Mouse (Mus musculus) kidney, embryonic 14.5 days (tissue): Measurements from ENCODE around the gene Rasgrf2. TPM values are rescaled to one million over a fixed set of nuclear protein-coding genes. Genes with fewer than 3 reads are reported as not detected.

ENCODE experiments used
- ATAC-seq: fragments of 200-750 bp; cut with Nextera tagmentation; 2 replicates; pipeline ENCODE4 v1.8.0; 2017; ENCODE audit warnings: moderate number of reproducible peaks, mild to moderate bottlenecking, moderate TSS enrichment, moderate library complexity; ENCODE audit not compliant: low FRiP score, low TSS enrichment
- H3K27ac ChIP-seq: fragments of 300-500 bp; sonication (generic); 2 replicates; pipeline ENCODE4 v1.5.1; 2014; ENCODE audit warnings: low read depth, mild to moderate bottlenecking, low read length, moderate library complexity, mixed read lengths
- H3K27me3 ChIP-seq: fragments of 300-500 bp; sonication (generic); 2 replicates; pipeline ENCODE4 v1.6.1; 2014; ENCODE audit warnings: mild to moderate bottlenecking, low read length; ENCODE audit not compliant: control insufficient read depth, insufficient read depth
- H3K36me3 ChIP-seq: fragments of 300-500 bp; sonication (generic); 2 replicates; pipeline ENCODE4 v1.6.1; 2014; ENCODE audit warnings: low read length, mixed read lengths; ENCODE audit not compliant: control insufficient read depth, insufficient read depth
- H3K4me1 ChIP-seq: fragments of 300-500 bp; sonication (generic); 2 replicates; pipeline ENCODE4 v1.6.1; 2014; ENCODE audit warnings: low read length, mixed read lengths; ENCODE audit not compliant: control insufficient read depth, insufficient read depth
- H3K4me2 ChIP-seq: fragments of 300-500 bp; sonication (generic); replicated peaks from 2 replicates; pipeline ENCODE4 v1.6.1; 2014; ENCODE audit warnings: low read depth, mild to moderate bottlenecking, low read length
- H3K4me3 ChIP-seq: fragments of 300-500 bp; sonication (generic); 2 replicates; pipeline ENCODE4 v1.5.1; 2014; ENCODE audit warnings: mild to moderate bottlenecking, low read length
- H3K9ac ChIP-seq: fragments of 300-500 bp; sonication (generic); 2 replicates; pipeline ENCODE4 v1.6.1; 2014; ENCODE audit warnings: low read depth, mild to moderate bottlenecking, low read length, moderate library complexity
- H3K9me3 ChIP-seq: fragments of 300-500 bp; sonication (generic); 2 replicates; pipeline ENCODE4 v1.6.1; 2016; ENCODE audit warnings: low read length; ENCODE audit not compliant: control insufficient read depth
- WGBS: fragments of 180-500 bp; shearing (Covaris S2); extraction: QIAGEN DNeasy Blood & Tissue Kit; methylation state at CpG from one replicate; pipeline ENCODE4 v1.1.7; 2014; 5-methylcytosine and 5-hydroxymethylcytosine counted together
- polyA plus RNA-seq: library from polyadenylated mRNA; unstranded; fragments of >200 nt; fragmentation: Nextera tagmentation; extraction: Ambion mirVana; gene quantifications from 2 replicates; pipeline ENCODE4 v1.2.1, GENCODE M21; 2014

The Rasgrf2 gene
- polyA plus RNA-seq, 1 experiment from 2014 or later, result 1.5 TPM

GRCm38 (mm10) chr13:91868577-91868976 lies 262.9 kb downstream of the Rasgrf2 start:
- no peak overlapping the region for H3K4me3 ChIP-seq
- no peak overlapping the region for H3K27ac ChIP-seq
- whole genome bisulfite sequencing, result 80% methylated on average over 1 of the region's 1 CpGs
- H3K4me1 ChIP-seq, result no peaks in the 10 kb centered on the region
- H3K36me3 ChIP-seq, result no peaks in the 10 kb centered on the region
- no peak overlapping the region for H3K9ac ChIP-seq
- H3K4me2 ChIP-seq, result no peak overlapping the region
- ATAC-seq, result no peak
- no peaks in the 10 kb centered on the region for H3K9me3 ChIP-seq
- no peaks in the 10 kb centered on the region; the same call in 1 of the 2 replicates for H3K27me3 ChIP-seq

GRCm38 (mm10) chr13:91858835-91859234 lies 272.6 kb downstream of the Rasgrf2 start:
- H3K4me2 ChIP-seq, result no peak overlapping the region
- no peaks in the 10 kb centered on the region for H3K9me3 ChIP-seq
- ATAC-seq, result no peak
- H3K27ac ChIP-seq, result no peak overlapping the region
- 80% methylated on average over 7 of the region's 7 CpGs for WGBS
- no peak overlapping the region for H3K4me3 ChIP-seq
- no peaks in the 10 kb centered on the region for H3K27me3 ChIP-seq
- no peaks in the 10 kb centered on the region for H3K4me1 ChIP-seq
- H3K9ac ChIP-seq, result no peak overlapping the region
- H3K36me3 ChIP-seq, result no peaks in the 10 kb centered on the region

GRCm38 (mm10) chr13:91857427-91857826 lies 274.0 kb downstream of the Rasgrf2 start:
- no peaks in the 10 kb centered on the region for H3K4me1 ChIP-seq
- no peaks in the 10 kb centered on the region for H3K36me3 ChIP-seq
- H3K27me3 ChIP-seq, result no peaks in the 10 kb centered on the region
- H3K4me2 ChIP-seq, result no peak overlapping the region
- H3K9me3 ChIP-seq, result no peaks in the 10 kb centered on the region
- H3K27ac ChIP-seq, result no peak overlapping the region
- no peak for ATAC-seq
- 72% methylated on average over 8 of the region's 8 CpGs for WGBS
- no peak overlapping the region for H3K9ac ChIP-seq
- no peak overlapping the region for H3K4me3 ChIP-seq

DNA sequence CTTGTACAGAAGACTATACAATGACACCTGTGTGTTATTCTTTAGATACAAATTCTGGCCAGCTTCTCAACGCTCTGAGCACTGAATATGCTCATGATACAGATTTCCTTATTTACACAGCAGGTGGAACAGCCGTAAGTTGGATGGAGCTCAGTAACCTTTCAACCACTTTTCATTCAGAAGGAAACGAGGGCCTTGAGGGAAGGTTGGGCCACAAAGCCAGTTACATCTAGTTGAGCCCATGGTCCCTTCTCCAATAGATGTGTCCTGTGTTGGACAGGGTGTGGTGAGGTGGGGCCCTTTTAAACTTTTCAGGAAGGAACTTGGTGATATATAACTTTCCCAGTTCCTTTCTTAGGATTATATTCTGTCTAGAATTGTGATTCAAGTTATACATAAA lies 277.0 kb downstream of the Rasgrf2 start:
- Histone ChIP-seq H3K4me1 (no peaks in the 10 kb centered on the region), H3K4me3 (no peak overlapping the region), H3K27ac (no peak overlapping the region), H3K9me3 (no peaks in the 10 kb centered on the region), H3K36me3 (no peaks in the 10 kb centered on the region), H3K27me3 (no peaks in the 10 kb centered on the region), H3K9ac (no peak overlapping the region), H3K4me2 (no peak overlapping the region)
- ATAC-seq, result no peak
- 82% methylated on average over 3 of the region's 3 CpGs for WGBS

Other genes starting within 250 kb of the Rasgrf2 start
- gene Gm20379, start 174.3 kb upstream of the Rasgrf2 start, polyA plus RNA-seq, result 1.4 and 2.1 TPM in 2 replicates
- 24.6 and 26.0 TPM in 2 replicates for gene Dhfr, start 223.1 kb upstream of the Rasgrf2 start, polyA plus RNA-seq
- gene Msh3, start 223.3 kb upstream of the Rasgrf2 start, polyA plus RNA-seq, result 31.8 and 42.3 TPM in 2 replicates